Mouse (Mus musculus): ENCODE measurements around the gene Fgfr2.

GRCm38 (mm10) chr7:131075956-131076355 lies 2047.2 kb downstream of the Fgfr2 start:
- no peak for TF ChIP-seq CTCF (conservative IDR thresholded peaks at IDR 0.05; ENCODE audit: insufficient read depth, insufficient read length, low read depth, low read length)
- TF ChIP-seq POLR2A (IDR thresholded peaks at IDR 0.05; ENCODE audit: low read depth, low read length) = no peak

Data from kidney, adult 2 months (tissue).